Mouse (Mus musculus): Measurements from ENCODE around the gene Arhgap23. TPM values are rescaled to one million over a fixed set of nuclear protein-coding genes. Genes with fewer than 3 reads are reported as not detected.

Gene Arhgap23
- polyA plus RNA-seq (2012; rRNA removed), result 26.0 and 33.0 TPM in 2 replicates

GRCm38 (mm10) chr11:97415330-97415711, at the start of gene Arhgap23:
Gene Arhgap23 (plus strand): TSS chr11:97415533.
- DNase-seq (ENCODE audit: low spot score), result no peak

DNA sequence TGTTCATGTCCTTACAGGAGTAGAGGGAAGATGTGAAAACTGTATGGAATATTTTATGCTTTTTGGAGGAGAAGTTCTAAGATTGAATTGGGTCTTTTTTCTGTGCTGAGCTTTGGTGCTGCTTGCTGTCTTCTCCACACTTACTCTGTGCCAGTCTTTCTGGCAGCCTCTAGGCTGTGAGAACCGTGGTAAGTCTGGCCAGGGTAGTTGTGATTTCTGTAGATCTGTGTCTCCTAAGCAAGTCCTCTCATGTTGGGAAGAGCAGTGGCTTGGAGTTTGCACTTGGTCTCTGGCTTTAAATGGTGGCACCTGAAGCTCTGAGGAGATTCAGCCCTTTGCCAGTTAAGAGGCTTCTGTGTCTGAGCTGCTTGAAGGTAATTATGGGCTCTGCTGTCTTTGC, 49.8 kb upstream of the Arhgap23 start:
- no peak for DNase-seq (ENCODE audit: low spot score)

GRCm38 (mm10) chr11:97368501-97368900, 46.8 kb upstream of the Arhgap23 start:
- no peak for DNase-seq (ENCODE audit: low spot score)

GRCm38 (mm10) chr11:97370329-97371091, 44.8 kb upstream of the Arhgap23 start:
- no peak for DNase-seq (ENCODE audit: low spot score)

GRCm38 (mm10) chr11:97372159-97372864, 43.0 kb upstream of the Arhgap23 start:
- no peak for DNase-seq (ENCODE audit: low spot score)

GRCm38 (mm10) chr11:97373402-97373801, 41.9 kb upstream of the Arhgap23 start:
- no peak for DNase-seq (ENCODE audit: low spot score)

- no peak for DNase-seq (ENCODE audit: low spot score)
Observed at GRCm38 (mm10) chr11:97380036-97380435, 35.3 kb upstream of the Arhgap23 start.

GRCm38 (mm10) chr11:97383017-97383416, 32.3 kb upstream of the Arhgap23 start:
- no peak for DNase-seq (ENCODE audit: low spot score)

DNA sequence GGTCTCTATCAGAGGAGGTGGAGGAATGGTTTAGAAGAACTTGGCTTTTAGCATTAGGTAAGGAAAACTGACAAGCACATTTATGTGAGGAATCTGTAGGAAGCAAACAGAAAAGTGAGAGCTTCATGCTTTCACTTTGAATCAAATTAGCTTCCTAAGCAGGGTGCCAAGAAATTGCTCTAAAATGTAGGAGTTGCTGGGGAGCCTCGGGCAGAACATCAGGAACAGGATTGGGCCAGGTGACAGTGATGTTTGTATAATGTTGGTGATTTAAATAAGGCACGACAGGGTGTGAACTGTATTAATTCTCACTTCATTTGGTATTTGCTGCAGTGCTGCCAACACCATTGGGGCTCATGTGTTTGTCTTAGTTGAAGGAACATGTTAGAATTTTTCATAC, 31.6 kb upstream of the Arhgap23 start:
- no peak for DNase-seq (ENCODE audit: low spot score)

GRCm38 (mm10) chr11:97387811-97388210, 27.5 kb upstream of the Arhgap23 start:
- no peak for DNase-seq (ENCODE audit: low spot score)

DNA sequence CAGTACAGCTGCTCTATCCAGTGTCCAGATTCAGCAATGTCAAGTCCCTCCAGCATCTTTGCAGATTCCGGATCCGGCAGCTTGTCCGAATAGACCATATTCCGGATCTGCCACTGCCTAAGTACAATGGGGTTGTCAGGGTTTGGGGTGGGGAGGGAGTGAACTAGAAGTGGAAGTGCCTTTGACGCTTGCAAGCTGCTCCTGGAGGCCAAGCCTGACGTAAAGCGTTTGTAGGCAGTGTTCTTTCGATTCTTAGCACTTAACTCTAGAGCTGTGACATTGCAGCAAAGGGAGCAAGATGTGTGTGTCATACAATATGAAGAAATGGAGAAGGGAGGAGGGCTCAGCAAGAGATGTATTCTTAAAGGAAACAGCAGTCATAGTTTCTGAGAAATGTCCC, 26.2 kb upstream of the Arhgap23 start:
- no peak for DNase-seq (ENCODE audit: low spot score)

- no peak for DNase-seq (ENCODE audit: low spot score)
Observed at GRCm38 (mm10) chr11:97393658-97394057, 21.7 kb upstream of the Arhgap23 start.

DNA sequence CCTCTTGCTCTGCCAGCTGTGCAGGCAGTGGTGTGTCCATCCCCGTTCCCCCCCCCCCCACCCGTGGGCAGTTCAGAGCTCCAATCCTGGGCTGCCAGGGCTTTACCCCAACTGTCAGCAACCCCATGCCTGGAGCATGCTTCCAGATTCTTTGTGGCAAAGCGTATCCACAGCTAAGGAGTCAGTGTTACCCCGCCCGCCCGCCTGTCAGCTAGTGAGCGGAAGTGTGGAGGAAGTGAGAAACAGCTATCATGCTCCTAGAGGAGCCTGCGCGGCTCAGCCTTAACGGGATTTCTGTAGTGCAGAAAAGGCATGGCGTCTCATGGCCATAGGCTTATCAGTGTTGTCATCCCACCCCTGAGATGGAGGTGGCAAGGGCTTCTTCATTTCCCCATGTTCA, 21.2 kb upstream of the Arhgap23 start:
- DNase-seq (ENCODE audit: low spot score), result no peak

DNA sequence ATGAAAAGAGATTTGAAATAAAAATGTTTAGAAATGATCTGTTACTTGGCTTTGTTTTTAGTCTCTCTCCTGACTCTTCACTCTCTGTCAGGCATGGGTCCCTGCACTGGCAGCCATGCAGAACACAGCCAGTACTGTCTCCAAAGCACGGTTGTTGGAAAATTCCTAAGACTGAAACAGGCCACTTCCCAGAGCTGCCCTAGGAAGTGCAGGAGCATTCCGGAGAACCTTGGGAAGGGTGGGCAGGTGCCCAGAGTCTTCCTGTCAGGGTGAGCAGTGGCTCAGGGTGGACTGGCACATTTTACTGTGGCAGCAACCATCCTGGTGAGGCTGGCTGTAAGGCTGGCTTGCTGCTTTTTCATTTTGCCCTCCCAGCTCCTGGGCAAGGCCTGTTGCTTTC, 16.8 kb upstream of the Arhgap23 start:
- DNase-seq (ENCODE audit: low spot score), result no peak

- peak; percentile 62 for DNase-seq (ENCODE audit: low spot score)
Observed at GRCm38 (mm10) chr11:97399958-97400710, 15.2 kb upstream of the Arhgap23 start.

DNA sequence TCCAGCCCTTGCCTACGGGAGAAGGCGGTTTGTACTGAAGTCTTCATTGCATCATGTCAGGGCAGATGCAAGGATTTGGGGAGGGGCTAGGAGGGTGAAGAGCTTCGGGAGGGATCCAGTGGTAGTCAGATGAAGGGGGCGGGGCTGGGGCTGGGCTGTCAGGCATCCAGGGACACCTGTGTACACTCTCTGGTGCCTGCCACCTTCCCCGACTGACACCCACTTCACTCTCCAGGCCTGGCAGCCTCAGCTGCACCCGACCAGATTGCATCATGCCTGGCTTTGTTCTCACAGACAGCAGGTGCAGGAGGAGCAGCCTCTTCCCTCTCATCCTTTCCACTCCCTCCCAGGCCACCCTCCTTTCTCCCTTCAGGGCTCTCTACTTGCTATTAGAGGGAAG, 14.3 kb upstream of the Arhgap23 start:
- DNase-seq (ENCODE audit: low spot score), result no peak

- no peak for DNase-seq (ENCODE audit: low spot score)
Observed at GRCm38 (mm10) chr11:97401686-97402435, 13.5 kb upstream of the Arhgap23 start.

DNA sequence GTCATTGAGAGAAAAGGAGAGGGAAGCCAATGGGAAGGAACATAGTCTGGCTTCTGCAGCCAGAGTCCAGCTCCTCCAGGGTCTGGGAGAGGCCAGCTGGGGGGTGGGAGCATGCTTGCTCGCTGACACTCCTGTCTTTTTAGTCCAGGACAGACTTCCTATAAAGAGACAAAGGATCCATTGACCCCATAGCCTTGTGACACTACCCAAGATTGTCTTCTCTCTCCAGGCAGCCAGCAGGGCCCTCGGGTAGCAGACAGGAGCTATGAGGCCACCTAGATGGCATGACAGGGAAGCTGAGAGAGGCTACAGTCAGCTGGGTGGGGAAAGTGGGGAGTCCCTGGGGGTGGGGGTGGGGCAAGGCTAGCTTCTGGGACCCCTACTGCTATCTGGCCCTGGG, 12.6 kb upstream of the Arhgap23 start:
- DNase-seq (ENCODE audit: low spot score), result no peak

DNA sequence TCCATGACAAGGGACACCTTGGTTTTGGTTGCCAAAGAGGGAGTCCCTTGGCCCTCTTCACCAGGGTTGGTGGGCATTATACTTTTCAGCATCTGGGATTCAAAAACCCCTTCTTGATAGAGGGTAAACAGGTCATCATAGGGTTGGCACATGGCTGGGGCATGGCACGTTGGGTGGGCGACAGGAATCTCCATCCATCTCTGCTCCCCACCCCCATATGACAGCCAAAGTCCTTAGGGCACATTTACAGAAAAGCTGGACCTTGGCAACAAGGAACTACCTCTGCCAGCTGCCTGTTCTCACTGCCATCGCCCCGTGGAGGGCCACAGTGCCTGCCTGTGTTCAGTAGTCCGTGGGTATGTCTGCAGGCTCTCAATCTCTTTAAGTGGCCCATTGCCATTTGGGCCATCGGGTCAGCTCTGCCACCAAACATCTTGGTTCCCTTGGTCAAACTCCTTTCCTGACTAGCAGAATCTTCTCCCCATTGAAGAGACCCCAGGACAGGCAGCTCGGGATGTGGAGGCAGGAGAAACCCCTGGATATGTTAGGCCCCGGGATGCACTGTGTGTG, 11.6 kb upstream of the Arhgap23 start:
- DNase-seq (ENCODE audit: low spot score), result no peak

DNA sequence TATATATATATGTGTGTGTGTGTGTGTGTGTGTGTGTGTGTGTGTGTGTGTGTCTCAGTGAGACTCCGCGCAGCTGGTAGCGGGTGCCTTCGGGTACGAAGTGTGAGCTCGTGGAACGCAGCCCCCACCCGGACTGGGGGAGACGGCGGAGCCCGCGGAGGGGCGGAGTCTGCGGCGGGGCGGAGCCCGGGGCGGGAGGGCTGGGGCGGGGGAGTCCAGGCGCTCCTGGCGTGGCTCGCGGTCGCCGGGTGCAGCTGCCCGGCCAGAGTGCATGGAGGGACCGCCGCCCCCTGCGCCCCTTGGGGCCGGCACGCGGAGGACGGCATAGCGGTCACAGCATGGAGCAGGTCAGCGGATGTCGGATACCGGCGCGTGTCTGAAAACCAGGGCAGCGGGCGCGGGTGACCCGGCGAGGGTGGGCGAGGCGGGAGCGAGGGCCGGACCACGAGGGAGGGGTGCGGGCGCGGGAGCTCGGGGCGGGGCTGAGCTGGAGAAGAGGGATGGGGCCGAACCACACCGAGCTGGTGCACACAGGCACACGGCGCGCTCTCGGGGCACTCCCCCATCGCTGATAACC, 11.1 kb upstream of the Arhgap23 start:
- DNase-seq (ENCODE audit: low spot score), result no peak

- peak; percentile 25 for DNase-seq (ENCODE audit: low spot score)
Observed at GRCm38 (mm10) chr11:97404761-97405190, 10.6 kb upstream of the Arhgap23 start.

Measured in urinary bladder, adult 2 months (tissue).